Mouse (Mus musculus) kidney, adult 2 months (tissue): ENCODE data around the gene Cdrt4. TPM values are rescaled to one million over a fixed set of nuclear protein-coding genes. Genes with fewer than 3 reads are reported as not detected.
A peak's percentile ranks its signal among the peaks of the same experiment; 100 is the strongest.

ENCODE experiments used
- DNase-seq: peaks from one replicate; pipeline ENCODE4 v3.0.0; 2021
- H3K27ac ChIP-seq: fragments of 200-500 bp; 2 replicates; pipeline ENCODE4 v1.5.1; 2012; ENCODE audit warnings: low read depth, low read length, control low read depth, inconsistent platforms; ENCODE audit not compliant: insufficient read depth
- H3K27me3 ChIP-seq: fragments of 200-500 bp; replicated peaks from 2 replicates; pipeline ENCODE4 v1.6.1; 2012; ENCODE audit warnings: mild to moderate bottlenecking, moderate library complexity, low read length, inconsistent platforms; ENCODE audit not compliant: control insufficient read depth, insufficient read depth
- H3K36me3 ChIP-seq: fragments of 200-500 bp; 2 replicates; pipeline ENCODE4 v1.6.1; 2012; ENCODE audit warnings: mild to moderate bottlenecking, moderate library complexity, low read length, inconsistent platforms; ENCODE audit not compliant: control insufficient read depth, insufficient read depth
- H3K4me1 ChIP-seq: fragments of 200-500 bp; 2 replicates; pipeline ENCODE4 v1.6.1; 2011; ENCODE audit warnings: low read length; ENCODE audit not compliant: control insufficient read depth, insufficient read depth
- H3K4me3 ChIP-seq: fragments of 200-500 bp; 2 replicates; pipeline ENCODE4 v1.5.1; 2011; ENCODE audit warnings: mild to moderate bottlenecking, low read depth, low read length, control low read depth; ENCODE audit not compliant: insufficient read depth
- CTCF ChIP-seq: fragments of 200-500 bp; conservative IDR thresholded peaks from 2 replicates; pipeline ENCODE4 v1.5.1; 2011; ENCODE audit warnings: low read depth, mild to moderate bottlenecking, control low read depth, low read length, moderate library complexity, mixed read lengths; ENCODE audit not compliant: insufficient read depth, insufficient read length
- POLR2A ChIP-seq: fragments of 200-500 bp; IDR thresholded peaks from one replicate; pipeline ENCODE4 v1.6.1; 2011; ENCODE audit warnings: low read depth, low read length, control low read depth
- WGBS: fragments of 180-500 bp; shearing (Covaris S2); methylation state at CpG from one replicate; pipeline ENCODE4 v1.1.7; 2018; 5-methylcytosine and 5-hydroxymethylcytosine counted together
- polyA plus RNA-seq: library from polyadenylated mRNA; depleted of rRNA; stranded (reverse); fragments of >200 nt; gene quantifications from 2 replicates; pipeline ENCODE4 v1.2.3, GENCODE M21; 2012

Gene Cdrt4
- polyA plus RNA-seq, 1 experiment: not detected

DNA sequence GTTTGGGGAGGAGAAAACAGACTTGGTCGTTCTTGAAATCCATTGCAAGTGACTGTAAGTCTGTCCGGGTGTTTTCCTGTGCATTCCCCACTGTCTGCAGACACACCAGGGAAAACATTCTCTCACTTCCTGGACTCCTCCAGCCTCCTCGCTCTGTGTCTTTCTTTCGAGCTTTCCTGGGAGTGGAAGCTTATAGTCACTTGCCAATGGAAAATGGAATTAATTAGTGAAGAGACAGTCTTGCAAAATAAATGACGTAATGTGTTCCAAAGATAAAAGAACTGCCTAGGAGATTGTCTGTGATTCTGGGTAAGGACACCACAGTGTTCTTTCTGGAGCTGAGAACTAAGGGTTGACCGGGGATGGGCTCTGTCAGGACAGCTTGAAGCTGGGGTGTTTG lies 7.5 kb upstream of the Cdrt4 start:
- Histone ChIP-seq H3K36me3 (no peaks in the 10 kb centered on the region), H3K27me3 (no peaks in the 10 kb centered on the region), H3K4me3 (no peak overlapping the region), H3K4me1 (no peaks in the 10 kb centered on the region), H3K27ac (no peak overlapping the region)
- TF ChIP-seq CTCF (no peak), POLR2A (no peak)
- WGBS: 62% methylated on average over 6 of the region's 6 CpGs
- DNase-seq: no peak

DNA sequence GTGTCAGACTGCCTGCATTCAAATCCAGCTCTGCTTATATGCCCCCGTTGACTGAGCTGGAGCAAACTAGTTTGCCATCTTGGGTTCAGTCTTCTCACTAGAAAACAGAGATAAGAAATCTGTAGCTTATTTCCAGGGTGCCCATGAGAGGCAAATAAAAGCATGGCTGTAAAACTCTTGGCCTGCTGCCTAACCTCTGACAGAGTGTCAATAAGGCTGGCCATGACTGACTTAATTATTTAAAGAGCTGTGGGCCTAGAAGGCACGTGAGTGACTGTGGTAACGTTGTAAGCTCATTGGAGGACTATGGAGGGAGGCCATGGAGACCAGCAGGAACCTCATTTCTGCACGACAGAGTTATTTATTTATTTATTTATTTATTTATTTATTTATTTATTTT lies 5.5 kb upstream of the Cdrt4 start:
- TF ChIP-seq CTCF (no peak), POLR2A (no peak)
- Histone ChIP-seq H3K27me3 (no peaks in the 10 kb centered on the region), H3K36me3 (no peaks in the 10 kb centered on the region), H3K4me1 (no peaks in the 10 kb centered on the region), H3K27ac (no peak overlapping the region), H3K4me3 (no peak overlapping the region)
- DNase-seq: peak; percentile 46
- 62% methylated on average over 4 of the region's 4 CpGs for WGBS

DNA sequence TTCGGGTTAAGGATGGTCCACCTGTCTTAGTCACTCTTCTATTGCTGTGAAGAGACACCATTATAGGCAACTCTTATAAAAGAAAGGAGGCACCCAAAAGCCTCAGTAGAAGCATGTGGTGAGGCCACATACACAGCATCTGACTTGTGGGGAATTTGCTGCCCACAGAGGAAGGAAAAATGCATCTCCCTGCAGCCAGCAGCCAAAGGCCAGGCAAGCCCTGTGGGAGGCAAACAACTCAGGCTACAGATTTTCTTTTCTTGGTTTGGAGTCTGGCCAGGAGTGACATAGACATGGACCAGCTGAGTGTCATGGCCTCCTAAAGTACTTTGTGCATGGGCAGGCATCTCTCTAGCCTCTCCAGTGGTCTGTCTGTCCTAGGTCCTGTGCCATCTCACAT lies 1.4 kb upstream of the Cdrt4 start:
- WGBS: 87% methylated on average over 1 of the region's 1 CpGs
- peak; percentile 11 for DNase-seq

DNA sequence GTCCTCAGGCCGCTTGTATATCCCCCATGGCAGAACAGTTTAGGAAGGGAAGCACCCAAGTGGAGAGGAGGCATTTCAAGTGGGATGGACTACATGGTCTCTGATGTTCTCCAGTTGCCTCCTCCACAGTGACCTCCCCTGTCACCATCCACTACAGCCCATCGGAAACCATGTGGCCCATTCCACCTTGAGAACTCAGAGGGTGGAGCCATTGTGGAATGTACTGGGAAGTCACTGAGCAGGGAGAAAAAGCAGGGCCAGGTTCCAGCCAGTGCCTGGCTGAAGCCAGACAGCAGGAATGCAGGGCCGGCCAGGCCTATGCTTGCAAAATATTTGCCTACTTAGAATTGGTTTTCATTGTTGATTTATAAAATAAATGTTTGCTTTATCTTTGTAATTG lies 3.8 kb downstream of the Cdrt4 start:
- Histone ChIP-seq H3K36me3 (no peaks in the 10 kb centered on the region), H3K4me1 (no peaks in the 10 kb centered on the region), H3K27ac (no peak overlapping the region), H3K4me3 (no peak overlapping the region), H3K27me3 (no peaks in the 10 kb centered on the region)
- DNase-seq: peak; percentile 17
- TF ChIP-seq POLR2A (no peak), CTCF (no peak)
- WGBS: 73% methylated on average over 3 of the region's 3 CpGs

More for the DNA sequence above, 1.4 kb upstream of the Cdrt4 start:
- Histone ChIP-seq H3K27me3 (no peaks in the 10 kb centered on the region), H3K27ac (no peak overlapping the region), H3K4me1 (no peaks in the 10 kb centered on the region), H3K4me3 (no peak overlapping the region), H3K36me3 (no peaks in the 10 kb centered on the region)
- TF ChIP-seq CTCF: no peak
- TF ChIP-seq POLR2A: no peak

DNA sequence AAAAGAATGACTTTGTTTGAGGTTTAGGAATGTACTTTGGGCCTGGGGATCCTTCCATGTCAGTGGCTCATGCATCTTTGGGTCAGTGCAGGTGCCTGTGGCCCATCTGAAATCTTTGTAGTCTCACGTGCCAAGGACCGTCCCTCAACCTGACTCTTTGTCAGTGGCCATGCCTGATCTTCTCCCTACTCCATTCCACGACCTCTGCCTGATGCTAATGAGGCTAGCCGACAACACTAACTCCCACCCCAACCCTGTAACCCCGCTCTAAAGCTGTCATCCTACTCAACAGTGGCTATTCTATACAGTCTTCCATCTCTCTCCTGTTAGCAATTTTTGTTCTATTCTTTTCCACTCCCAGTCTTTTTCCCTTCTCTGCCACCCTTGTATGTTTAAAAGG lies 4.2 kb downstream of the Cdrt4 start:
- H3K4me1 ChIP-seq: no peaks in the 10 kb centered on the region
- no peaks in the 10 kb centered on the region for H3K36me3 ChIP-seq
- no peak for TF ChIP-seq CTCF
- DNase-seq: no peak
- H3K27ac ChIP-seq: no peak overlapping the region
- no peaks in the 10 kb centered on the region for H3K27me3 ChIP-seq
- WGBS: 84% methylated on average over 5 of the region's 5 CpGs
- no peak overlapping the region for H3K4me3 ChIP-seq

DNA sequence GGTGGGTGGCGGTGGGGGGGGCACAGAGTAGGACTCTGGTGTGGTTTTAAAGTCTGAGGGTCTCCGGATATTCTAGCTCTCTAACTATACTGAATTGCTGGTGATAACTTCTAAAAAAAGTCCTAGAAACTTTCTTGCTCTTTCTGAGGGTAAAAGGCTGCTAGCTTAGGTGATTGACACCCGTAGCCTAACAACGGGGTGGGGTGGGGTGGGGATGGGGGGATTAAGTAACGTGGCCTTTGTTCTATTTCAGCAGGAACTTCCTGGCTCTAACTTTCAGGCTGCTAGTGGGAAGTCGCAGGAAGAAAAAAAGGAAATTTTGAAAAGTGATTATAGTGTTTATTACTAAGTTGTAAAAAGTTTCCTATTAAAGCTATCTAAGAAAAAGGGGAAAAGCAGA lies 4.8 kb downstream of the Cdrt4 start:
- Histone ChIP-seq H3K4me1 (no peaks in the 10 kb centered on the region), H3K36me3 (no peaks in the 10 kb centered on the region), H3K27ac (no peak overlapping the region), H3K27me3 (no peaks in the 10 kb centered on the region), H3K4me3 (no peak overlapping the region)
- WGBS: 26% methylated on average over 6 of the region's 6 CpGs
- TF ChIP-seq CTCF: no peak
- TF ChIP-seq POLR2A: no peak
- no peak for DNase-seq

DNA sequence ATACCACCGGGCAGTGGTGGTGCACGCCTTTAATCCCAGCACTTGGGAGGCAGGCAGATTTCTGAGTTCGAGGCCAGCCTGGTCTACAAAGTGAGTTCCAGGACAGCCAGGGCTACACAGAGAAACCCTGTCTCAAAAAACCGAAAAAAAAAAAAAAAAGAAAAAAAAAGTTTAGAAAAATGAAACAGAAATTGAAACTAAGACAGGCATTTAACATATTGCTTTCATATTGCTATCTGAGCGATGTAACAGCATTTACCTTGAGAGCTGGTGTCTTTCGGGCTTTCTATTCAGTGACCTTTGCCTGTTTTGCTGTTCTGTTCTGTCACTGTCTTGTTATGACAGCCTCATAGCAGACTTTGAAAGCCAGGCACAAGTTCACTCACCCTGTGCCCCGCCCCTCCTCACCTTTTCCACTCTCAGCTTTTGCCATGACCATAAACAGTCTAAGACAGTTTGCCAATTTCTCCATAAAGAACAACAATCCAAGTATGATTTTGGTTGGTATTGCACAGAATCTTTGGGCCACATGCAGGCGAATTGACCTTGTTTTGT lies 6.7 kb downstream of the Cdrt4 start:
- no peak for TF ChIP-seq CTCF
- no peak for TF ChIP-seq POLR2A
- DNase-seq: peak; percentile 20
- Histone ChIP-seq H3K27me3 (no peaks in the 10 kb centered on the region), H3K4me1 (no peaks in the 10 kb centered on the region), H3K4me3 (no peak overlapping the region), H3K36me3 (no peaks in the 10 kb centered on the region), H3K27ac (no peak overlapping the region)
- WGBS: 85% methylated on average over 8 of the region's 8 CpGs
